Mouse (Mus musculus) forebrain, embryonic 15.5 days (tissue): Measurements from ENCODE around the gene Gm21866. TPM values are rescaled to one million over a fixed set of nuclear protein-coding genes. Genes with fewer than 3 reads are reported as not detected.
"Not testable (repeated sequence)": the region's sequence is repeated elsewhere in the genome, so short reads cannot be mapped to it uniquely, and the experiment has no call there.

ENCODE experiments used
- ATAC-seq: fragments of 200-750 bp; cut with Nextera tagmentation; replicated peaks from 2 replicates; pipeline ENCODE4 v1.8.0; 2017; ENCODE audit warnings: mild to moderate bottlenecking, moderate TSS enrichment, moderate library complexity
- H3K27ac ChIP-seq: fragments of 300-500 bp; sonication (generic); replicated peaks from 2 replicates; pipeline ENCODE4 v1.5.1; 2015; ENCODE audit warnings: mild to moderate bottlenecking, inconsistent platforms
- H3K27me3 ChIP-seq: fragments of 300-500 bp; sonication (generic); 2 replicates; pipeline ENCODE4 v1.6.1; 2015; ENCODE audit warnings: inconsistent platforms
- H3K36me3 ChIP-seq: fragments of 300-500 bp; sonication (generic); 2 replicates; pipeline ENCODE4 v1.6.1; 2015; ENCODE audit warnings: mild to moderate bottlenecking, inconsistent platforms
- H3K4me1 ChIP-seq: fragments of 300-500 bp; sonication (generic); 2 replicates; pipeline ENCODE4 v1.6.1; 2015; ENCODE audit warnings: inconsistent platforms
- H3K4me2 ChIP-seq: fragments of 300-500 bp; sonication (generic); replicated peaks from 2 replicates; pipeline ENCODE4 v1.6.1; 2015; ENCODE audit warnings: mild to moderate bottlenecking, inconsistent platforms
- H3K4me3 ChIP-seq: fragments of 300-500 bp; sonication (generic); 2 replicates; pipeline ENCODE4 v1.5.1; 2015; ENCODE audit warnings: mild to moderate bottlenecking, inconsistent platforms
- H3K9ac ChIP-seq: fragments of 300-500 bp; sonication (generic); replicated peaks from 2 replicates; pipeline ENCODE4 v1.6.1; 2015; ENCODE audit warnings: mild to moderate bottlenecking, inconsistent platforms
- H3K9me3 ChIP-seq: fragments of 300-500 bp; sonication (generic); 2 replicates; pipeline ENCODE4 v1.6.1; 2016; ENCODE audit warnings: inconsistent platforms
- WGBS: fragments of 180-500 bp; shearing (Covaris S2); methylation state at CpG from one replicate; pipeline ENCODE4 v1.1.7; 2015; ENCODE audit warnings: mixed read lengths; 5-methylcytosine and 5-hydroxymethylcytosine counted together
- polyA plus RNA-seq: library from polyadenylated mRNA; unstranded; fragments of >200 nt; fragmentation: Nextera tagmentation; extraction: Ambion mirVana; gene quantifications from 2 replicates; pipeline ENCODE4 v1.2.1, GENCODE M21; 2015

Gene Gm21866
- not detected in 2 replicates for polyA plus RNA-seq

- 67% methylated on average over 1 of the region's 3 CpGs for WGBS
- not testable (repeated sequence) for ATAC-seq, H3K36me3 ChIP-seq, H3K9ac ChIP-seq, H3K4me3 ChIP-seq, H3K27me3 ChIP-seq, H3K4me1 ChIP-seq, H3K27ac ChIP-seq, H3K9me3 ChIP-seq, H3K4me2 ChIP-seq
Observed at GRCm38 (mm10) chrY:13465479-13465878, at the start of gene Gm21866. Gm21866 (minus strand) TSS chrY:13465579.

GRCm38 (mm10) chrY:13493726-13494125 lies 28.3 kb upstream of the Gm21866 start, which contains the start of gene Gm20773:
Gm20773 (plus strand) TSS chrY:13494026.
- not testable (repeated sequence) for ATAC-seq, H3K4me1 ChIP-seq, H3K27me3 ChIP-seq, H3K4me3 ChIP-seq, H3K4me2 ChIP-seq, H3K27ac ChIP-seq, H3K36me3 ChIP-seq, H3K9me3 ChIP-seq, H3K9ac ChIP-seq
- WGBS = no CpG with 5 or more reads among the region's 1 CpGs

Other genes with a start within 250 kb of the Gm21866 start
- gene Gm21828, start 241.7 kb downstream of the Gm21866 start, polyA plus RNA-seq = not detected in 2 replicates
- not detected in 2 replicates for gene Gm21440, start 213.2 kb downstream of the Gm21866 start, polyA plus RNA-seq
- gene Gm21454, start 213.1 kb downstream of the Gm21866 start, polyA plus RNA-seq = not detected in 2 replicates
- gene Gm21725, start 116.5 kb downstream of the Gm21866 start, polyA plus RNA-seq = not detected in 2 replicates
- gene Gm20773, start 28.4 kb upstream of the Gm21866 start, polyA plus RNA-seq = not detected in 2 replicates